ENCODE assay signal across 8 mouse cellular contexts in genomic region chr11:103649301-103649982, GRCm38 (mm10). TPM values are rescaled to one million over a fixed set of nuclear protein-coding genes. Genes with fewer than 3 reads are reported as not detected.
A peak's percentile ranks its signal among the peaks of the same experiment; 100 is the strongest.
DNase-seq lines count a peak whose midpoint lies in the region; ATAC-seq and TF ChIP-seq lines count a peak whose summit lies in the region.

TSS of gene Rprml (plus strand) at chr11:103649570.

- no peak for TF ChIP-seq POLR2A in kidney, adult 2 months (IDR thresholded peaks at IDR 0.05; ENCODE audit: low read depth, low read length)

- no peak within 1 kb of the TSS for H3K27ac ChIP-seq in kidney, embryonic 16.5 days (ENCODE audit: low read length)
- H3K27ac ChIP-seq in kidney, adult 2 months (ENCODE audit: insufficient read depth, low read depth, low read length) = no peak within 1 kb of the TSS
- no peak within 1 kb of the TSS for H3K27ac ChIP-seq in neural tube, embryonic 12.5 days

- 0 out of 2 replicates have a peak, but pooled peaks have one; percentile 23 for ATAC-seq in kidney, embryonic 16.5 days (ENCODE audit: low FRiP score, low TSS enrichment)
- ATAC-seq in neural tube, embryonic 12.5 days (ENCODE audit: low FRiP score, low read depth) = no peak

- peaks cover 73% of the 10 kb centered on the region for H3K27me3 ChIP-seq in kidney, embryonic 16.5 days (ENCODE audit: insufficient read depth, low read length)
- no peaks in the 10 kb centered on the region for H3K27me3 ChIP-seq in kidney, adult 2 months (replicated peaks; ENCODE audit: control insufficient read depth, insufficient read depth, low read length)
- H3K27me3 ChIP-seq in neural tube, embryonic 12.5 days (replicated peaks) = peaks cover 73% of the 10 kb centered on the region

- intact Hi-C loops in left cerebral cortex, postnatal 10 days (cut with DNase I) = no loop called here

- WGBS in kidney, embryonic 16.5 days = under 1% methylated on average over 71 of the region's 71 CpGs
- under 1% methylated on average over 67 of the region's 71 CpGs for WGBS in kidney, adult 2 months
- WGBS in neural tube, embryonic 12.5 days = 1% methylated on average over 71 of the region's 71 CpGs

- peak within 1 kb of the TSS; percentile 56 for H3K4me2 ChIP-seq in kidney, embryonic 16.5 days (replicated peaks; ENCODE audit: low read depth, low read length)
- peak within 1 kb of the TSS; percentile 65 for H3K4me2 ChIP-seq in neural tube, embryonic 12.5 days (replicated peaks)

- no peak for TF ChIP-seq CTCF in kidney, adult 2 months (conservative IDR thresholded peaks at IDR 0.05; ENCODE audit: insufficient read depth, insufficient read length, low read depth, low read length)

- H3K4me1 ChIP-seq in kidney, embryonic 16.5 days (ENCODE audit: insufficient read depth, low read length) = peaks cover 18% of the 10 kb centered on the region
- no peaks in the 10 kb centered on the region for H3K4me1 ChIP-seq in kidney, adult 2 months (ENCODE audit: control insufficient read depth, insufficient read depth, low read length)
- peaks cover 14% of the 10 kb centered on the region for H3K4me1 ChIP-seq in neural tube, embryonic 12.5 days

- H3K4me3 ChIP-seq in kidney, embryonic 16.5 days (ENCODE audit: low read length) = peak within 1 kb of the TSS; percentile 44
- H3K4me3 ChIP-seq in kidney, adult 2 months (ENCODE audit: insufficient read depth, low read depth, low read length) = no peak within 1 kb of the TSS; the same call in 1 of the 2 replicates
- H3K4me3 ChIP-seq in neural tube, embryonic 12.5 days = peak within 1 kb of the TSS; percentile 30

- H3K9me3 ChIP-seq in kidney, embryonic 16.5 days (ENCODE audit: low read length) = peaks cover 1% of the 10 kb centered on the region; the same call in 1 of the 2 replicates
- H3K9me3 ChIP-seq in neural tube, embryonic 12.5 days = no peaks in the 10 kb centered on the region

- H3K9ac ChIP-seq in kidney, embryonic 16.5 days (replicated peaks; ENCODE audit: low read length) = no peak within 1 kb of the TSS
- peak within 1 kb of the TSS; percentile 21; the same call in 1 of the 2 replicates for H3K9ac ChIP-seq in neural tube, embryonic 12.5 days

- DNase-seq in kidney, adult 2 months = no peak
- peak; percentile 19 to 26 for DNase-seq in cerebellum, postnatal 36 days
- peak; percentile 85 to 88 for DNase-seq in frontal cortex, postnatal 36 days (ENCODE audit: low spot score in 2 of 2)
- DNase-seq in left cerebral cortex, postnatal 10 days (ENCODE audit: extremely low spot score in 1 of 2, low spot score in 2 of 2) = peak; percentile 85 to 88
- DNase-seq in T-cell, adult 2 months (ENCODE audit: low spot score) = no peak
- DNase-seq in urinary bladder, adult 2 months (ENCODE audit: low spot score) = no peak

- no peaks in the 10 kb centered on the region for H3K36me3 ChIP-seq in kidney, embryonic 16.5 days (ENCODE audit: insufficient read depth, low read length)
- no peaks in the 10 kb centered on the region for H3K36me3 ChIP-seq in kidney, adult 2 months (ENCODE audit: control insufficient read depth, insufficient read depth, low read length)
- H3K36me3 ChIP-seq in neural tube, embryonic 12.5 days = no peaks in the 10 kb centered on the region

RNA-seq across cellular contexts. Expression of gene Rprml, which starts in this region (rescaled TPM):
- polyA plus RNA-seq in kidney, embryonic 16.5 days (2015; fragmentation: Nextera tagmentation; extraction: Ambion mirVana) = not detected in 2 replicates
- 0.12 TPM in 1 of 2 replicates, not detected in the other for polyA plus RNA-seq in kidney, adult 2 months (2012; rRNA removed)
- total RNA-seq in left cerebral cortex, postnatal 10 days (2021) = 100 to 1,000 TPM; 111 to 117 TPM
- polyA plus RNA-seq in neural tube, embryonic 12.5 days (2016; fragmentation: Nextera tagmentation; extraction: Ambion mirVana) = not detected in 2 replicates
- polyA plus RNA-seq in urinary bladder, adult 2 months (2012; rRNA removed) = 0.15 TPM in 1 of 2 replicates, not detected in the other

Comparison
In these comparisons a context has a peak if more than half of its experiments do, and no peak if none do; other contexts are left out.
1. Peak in ATAC-seq, H3K4me3 ChIP-seq and H3K4me2 ChIP-seq in kidney, embryonic 16.5 days; RNA of the gene not detected or under 1 TPM.
2. DNase-seq: peak in cerebellum, postnatal 36 days (2 of 2), frontal cortex, postnatal 36 days (2 of 2) and left cerebral cortex, postnatal 10 days (2 of 2); none in kidney, adult 2 months (single experiment), T-cell, adult 2 months (single experiment) and urinary bladder, adult 2 months (single experiment).